Mouse (Mus musculus) hindbrain, embryonic 11.5 days (tissue): ENCODE results near the gene Rcan3. TPM values are rescaled to one million over a fixed set of nuclear protein-coding genes. Genes with fewer than 3 reads are reported as not detected.

Experiments
- ATAC-seq: fragments of 200-750 bp; cut with Nextera tagmentation; 2 replicates; pipeline ENCODE4 v1.8.0; 2017; ENCODE audit warnings: mild to moderate bottlenecking, moderate TSS enrichment, moderate library complexity; ENCODE audit not compliant: low FRiP score
- DNase-seq: peaks from one replicate; pipeline ENCODE4 v3.0.0-alpha.2; 2015; ENCODE audit warnings: low spot score
- H3K27ac ChIP-seq: fragments of 300-500 bp; sonication (generic); 2 replicates; pipeline ENCODE4 v1.5.1; 2014; ENCODE audit warnings: mild to moderate bottlenecking, low read depth, low read length
- H3K27me3 ChIP-seq: fragments of 300-500 bp; sonication (generic); 2 replicates; pipeline ENCODE4 v1.6.1; 2014; ENCODE audit warnings: mild to moderate bottlenecking, low read length, moderate library complexity, mixed read lengths; ENCODE audit not compliant: control insufficient read depth, insufficient read depth
- H3K36me3 ChIP-seq: fragments of 300-500 bp; sonication (generic); 2 replicates; pipeline ENCODE4 v1.6.1; 2014; ENCODE audit warnings: mild to moderate bottlenecking, low read length, moderate library complexity, mixed read lengths; ENCODE audit not compliant: control insufficient read depth, insufficient read depth
- H3K4me1 ChIP-seq: fragments of 300-500 bp; sonication (generic); replicated peaks from 2 replicates; pipeline ENCODE4 v1.6.1; 2014; ENCODE audit warnings: low read length, mixed read lengths; ENCODE audit not compliant: control insufficient read depth, insufficient read depth
- H3K4me2 ChIP-seq: fragments of 300-500 bp; sonication (generic); replicated peaks from 2 replicates; pipeline ENCODE4 v1.6.1; 2014; ENCODE audit warnings: mild to moderate bottlenecking, low read depth, low read length
- H3K4me3 ChIP-seq: fragments of 300-500 bp; sonication (generic); 2 replicates; pipeline ENCODE4 v1.5.1; 2014; ENCODE audit warnings: low read depth, low read length
- H3K9ac ChIP-seq: fragments of 300-500 bp; sonication (generic); 2 replicates; pipeline ENCODE4 v1.6.1; 2014; ENCODE audit warnings: low read depth, low read length
- H3K9me3 ChIP-seq: fragments of 300-500 bp; sonication (generic); 2 replicates; pipeline ENCODE4 v1.6.1; 2016; ENCODE audit warnings: low read length; ENCODE audit not compliant: control insufficient read depth
- WGBS: fragments of 180-500 bp; shearing (Covaris S2); extraction: QIAGEN DNeasy Blood & Tissue Kit; methylation state at CpG from one replicate; pipeline ENCODE4 v1.1.7; 2014; 5-methylcytosine and 5-hydroxymethylcytosine counted together
- polyA plus RNA-seq: library from polyadenylated mRNA; unstranded; fragments of >200 nt; fragmentation: Nextera tagmentation; extraction: Ambion mirVana; gene quantifications from 2 replicates; pipeline ENCODE4 v1.2.1, GENCODE M21; 2014

The Rcan3 gene
- polyA plus RNA-seq, 1 experiment from 2014 or later, result 13.9 TPM

- Histone ChIP-seq H3K9ac (no peak overlapping the region), H3K36me3 (no peaks in the 10 kb centered on the region), H3K27me3 (no peaks in the 10 kb centered on the region), H3K4me3 (no peak overlapping the region), H3K27ac (no peak overlapping the region), H3K9me3 (no peaks in the 10 kb centered on the region), H3K4me2 (no peak overlapping the region), H3K4me1 (no peaks in the 10 kb centered on the region)
- DNase-seq (no peak), ATAC-seq (no peak)
- WGBS, result 78% methylated on average over 2 of the region's 2 CpGs
These were observed 28.7 kb downstream of the Rcan3 start for GRCm38 (mm10) chr4:135404916-135405315.

GRCm38 (mm10) chr4:135404048-135404447 lies 29.6 kb downstream of the Rcan3 start:
- WGBS, result 75% methylated on average over 10 of the region's 10 CpGs
- Histone ChIP-seq H3K4me2 (no peak overlapping the region), H3K4me1 (no peaks in the 10 kb centered on the region), H3K9me3 (no peaks in the 10 kb centered on the region), H3K27me3 (0 out of 2 replicates have a peak, but pooled peaks cover 2% of the 10 kb centered on the region), H3K4me3 (no peak overlapping the region), H3K36me3 (no peaks in the 10 kb centered on the region), H3K27ac (no peak overlapping the region), H3K9ac (no peak overlapping the region)
- no peak for ATAC-seq
- DNase-seq, result no peak

- no peak for ATAC-seq
- no peak for DNase-seq
These were observed 31.8 kb downstream of the Rcan3 start for GRCm38 (mm10) chr4:135401881-135402280.

GRCm38 (mm10) chr4:135397991-135398390 lies 35.7 kb downstream of the Rcan3 start, which contains the start of gene Ncmap:
Gene Ncmap (minus strand): TSS chr4:135398227.
- Histone ChIP-seq H3K4me2 (peak within 1 kb of the TSS; percentile 52), H3K9me3 (no peaks in the 10 kb centered on the region), H3K9ac (peak within 1 kb of the TSS; percentile 21; the same call in 1 of the 2 replicates), H3K36me3 (no peaks in the 10 kb centered on the region), H3K27ac (no peak within 1 kb of the TSS), H3K4me1 (peaks cover 2% of the 10 kb centered on the region; the same call in 1 of the 2 replicates), H3K27me3 (peaks cover 22% of the 10 kb centered on the region), H3K4me3 (peak within 1 kb of the TSS; percentile 31)
- under 1% methylated on average over 29 of the region's 29 CpGs for WGBS
- DNase-seq (peak; percentile 36), ATAC-seq (no peak)

More at GRCm38 (mm10) chr4:135401881-135402280, 31.8 kb downstream of the Rcan3 start:
- H3K9me3 ChIP-seq, result no peaks in the 10 kb centered on the region
- no peak overlapping the region for H3K27ac ChIP-seq
- H3K36me3 ChIP-seq, result no peaks in the 10 kb centered on the region
- H3K4me1 ChIP-seq, result peaks cover 2% of the 10 kb centered on the region; the same call in 1 of the 2 replicates
- peaks cover 17% of the 10 kb centered on the region for H3K27me3 ChIP-seq
- no peak overlapping the region for H3K4me3 ChIP-seq
- no peak overlapping the region for H3K9ac ChIP-seq
- 46% methylated on average over 7 of the region's 7 CpGs for WGBS
- no peak overlapping the region for H3K4me2 ChIP-seq

- Histone ChIP-seq H3K36me3 (no peaks in the 10 kb centered on the region), H3K9ac (no peak overlapping the region; the same call in 1 of the 2 replicates), H3K27me3 (peaks cover 22% of the 10 kb centered on the region), H3K27ac (no peak overlapping the region), H3K9me3 (no peaks in the 10 kb centered on the region), H3K4me3 (peak overlapping the region; percentile 31), H3K4me2 (peak overlapping the region; percentile 52), H3K4me1 (peaks cover 2% of the 10 kb centered on the region; the same call in 1 of the 2 replicates)
- WGBS, result 5% methylated on average over 16 of the region's 16 CpGs
- ATAC-seq (no peak), DNase-seq (no peak)
These were observed 36.1 kb downstream of the Rcan3 start for GRCm38 (mm10) chr4:135397551-135397950.

- H3K4me1 ChIP-seq, result peaks cover 2% of the 10 kb centered on the region; the same call in 1 of the 2 replicates
- no peak overlapping the region for H3K4me3 ChIP-seq
- no peak for DNase-seq
- no peak overlapping the region for H3K27ac ChIP-seq
- no peak for ATAC-seq
- H3K27me3 ChIP-seq, result peaks cover 22% of the 10 kb centered on the region
- H3K9ac ChIP-seq, result no peak overlapping the region
- no peaks in the 10 kb centered on the region for H3K36me3 ChIP-seq
- H3K9me3 ChIP-seq, result no peaks in the 10 kb centered on the region
- H3K4me2 ChIP-seq, result no peak overlapping the region
- 84% methylated on average over 5 of the region's 5 CpGs for WGBS
These were observed 37.4 kb downstream of the Rcan3 start for GRCm38 (mm10) chr4:135396303-135396702.

- H3K36me3 ChIP-seq, result no peaks in the 10 kb centered on the region
- H3K4me2 ChIP-seq, result no peak overlapping the region
- no peak for DNase-seq
- peaks cover 22% of the 10 kb centered on the region for H3K27me3 ChIP-seq
- peaks cover 2% of the 10 kb centered on the region; the same call in 1 of the 2 replicates for H3K4me1 ChIP-seq
- WGBS, result 92% methylated on average over 4 of the region's 4 CpGs
- ATAC-seq, result no peak
- H3K9ac ChIP-seq, result no peak overlapping the region
- H3K4me3 ChIP-seq, result no peak overlapping the region
- H3K9me3 ChIP-seq, result no peaks in the 10 kb centered on the region
- no peak overlapping the region for H3K27ac ChIP-seq
These were observed 38.3 kb downstream of the Rcan3 start for GRCm38 (mm10) chr4:135395375-135395774.

GRCm38 (mm10) chr4:135394666-135395065 lies 39.0 kb downstream of the Rcan3 start:
- peaks cover 22% of the 10 kb centered on the region for H3K27me3 ChIP-seq
- no peak overlapping the region for H3K4me3 ChIP-seq
- no peaks in the 10 kb centered on the region for H3K36me3 ChIP-seq
- no peak overlapping the region for H3K9ac ChIP-seq
- no peaks in the 10 kb centered on the region for H3K9me3 ChIP-seq
- ATAC-seq (no peak), DNase-seq (no peak)
- peaks cover 2% of the 10 kb centered on the region; the same call in 1 of the 2 replicates for H3K4me1 ChIP-seq
- 80% methylated on average over 7 of the region's 7 CpGs for WGBS
- H3K27ac ChIP-seq, result no peak overlapping the region
- no peak overlapping the region for H3K4me2 ChIP-seq

- Histone ChIP-seq H3K27ac (no peak overlapping the region), H3K4me3 (no peak overlapping the region), H3K9ac (no peak overlapping the region), H3K9me3 (no peaks in the 10 kb centered on the region), H3K36me3 (no peaks in the 10 kb centered on the region), H3K27me3 (peaks cover 18% of the 10 kb centered on the region), H3K4me2 (no peak overlapping the region), H3K4me1 (peaks cover 2% of the 10 kb centered on the region; the same call in 1 of the 2 replicates)
- no peak for ATAC-seq
- DNase-seq, result no peak
- WGBS, result 79% methylated on average over 6 of the region's 6 CpGs
These were observed 40.3 kb downstream of the Rcan3 start for GRCm38 (mm10) chr4:135393381-135393780.
